Mouse (Mus musculus) left cerebral cortex, postnatal 4 days (tissue): Measurements from ENCODE around the gene Bmp8a. TPM values are rescaled to one million over a fixed set of nuclear protein-coding genes. Genes with fewer than 3 reads are reported as not detected.
"Not testable (repeated sequence)": the region's sequence is repeated elsewhere in the genome, so short reads cannot be mapped to it uniquely, and the experiment has no call there.

ENCODE experiments used
- DNase-seq: peaks from one replicate; pipeline ENCODE4 v3.0.0-alpha.2; 2022
- intact Hi-C: fragments of 180-260 bp; cut with DNase I; formaldehyde crosslinking; loops from one replicate; pipeline ENCODE4 v1.15.1; 2025
- total RNA-seq, 2 experiments: library from RNA; stranded (reverse); gene quantifications; 2 replicates each; pipeline ENCODE4 v1.2.3; 2021

The Bmp8a gene
- total RNA-seq, 2 experiments from 2014 or later: 0.20 TPM; not detected in 1

DNA sequence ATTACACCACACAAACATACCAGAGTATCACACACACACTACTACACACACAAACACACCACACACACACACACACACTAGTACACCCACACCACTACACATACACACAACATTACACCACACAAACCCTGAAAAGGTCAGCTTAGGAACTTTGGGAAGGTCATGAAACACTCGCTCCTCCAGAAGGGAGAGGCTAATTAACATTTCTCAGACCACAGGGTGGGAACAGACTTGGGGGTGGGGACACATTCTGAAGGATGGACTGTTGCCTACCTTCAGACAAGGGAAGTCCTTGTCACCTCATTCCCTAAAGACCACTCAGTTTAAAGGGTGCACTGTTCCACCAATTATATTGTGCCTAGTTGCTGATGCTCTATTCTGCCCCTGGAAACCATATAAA is 11.1 kb downstream of the Bmp8a start:
- DNase-seq, intact Hi-C loops: not testable (repeated sequence)

- intact Hi-C loops: no loop called here
- DNase-seq: no peak
Observed at GRCm38 (mm10) chr4:123331326-123331725, 11.7 kb downstream of the Bmp8a start.

GRCm38 (mm10) chr4:123328946-123329345 is 14.1 kb downstream of the Bmp8a start:
- DNase-seq: peak; percentile 37
- intact Hi-C loops: no loop called here

- DNase-seq: no peak
- intact Hi-C loops: no loop called here
Observed at GRCm38 (mm10) chr4:123327630-123328029, 15.4 kb downstream of the Bmp8a start.

DNA sequence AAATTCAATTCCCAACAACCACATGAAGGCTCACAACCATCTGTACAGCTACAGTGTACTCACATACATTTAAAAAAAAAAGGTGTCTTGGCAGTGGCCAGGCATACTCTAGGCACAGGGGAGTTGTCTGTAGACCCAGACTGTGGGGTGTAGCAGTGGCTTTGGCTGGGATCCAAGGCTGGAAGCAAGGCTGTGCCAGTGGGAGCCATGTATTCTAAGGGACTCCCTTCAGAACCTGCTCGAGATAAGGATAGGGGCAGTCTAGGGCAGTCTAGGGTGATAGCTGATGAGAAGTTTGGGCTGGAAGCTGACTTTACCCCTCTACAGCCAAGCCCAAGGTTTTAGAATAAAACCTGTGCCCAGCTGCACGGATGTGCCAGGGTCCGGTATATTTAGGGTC is 17.0 kb downstream of the Bmp8a start:
- DNase-seq: no peak
- intact Hi-C loops: no loop called here

DNA sequence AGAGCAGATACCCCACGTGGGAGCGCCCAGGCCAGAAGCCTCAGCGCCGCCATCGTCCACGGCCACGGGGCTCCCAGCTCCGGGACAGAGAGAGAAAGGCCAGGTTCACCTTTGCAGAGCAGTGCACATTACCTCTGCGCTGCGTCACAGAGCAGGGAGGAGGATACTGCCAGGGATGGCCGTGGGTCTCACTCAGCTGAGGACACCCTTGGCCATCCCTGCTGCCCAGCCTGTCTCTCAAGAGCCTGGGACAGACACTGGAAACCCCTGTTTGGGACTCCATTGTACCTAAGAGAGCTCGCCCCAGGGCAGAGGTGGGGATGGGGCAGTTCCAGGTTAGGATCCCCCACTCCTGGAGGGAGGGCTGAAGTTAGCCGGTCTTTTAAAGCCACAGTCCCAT is 19.5 kb downstream of the Bmp8a start, which contains the start of gene Oxct2a:
Gene Oxct2a (minus strand): TSS at position 101 of the 400 bp plus-strand sequence.
- intact Hi-C loops: no loop called here
- DNase-seq: no peak

- intact Hi-C loops, DNase-seq: not testable (repeated sequence)
Observed at GRCm38 (mm10) chr4:123322910-123323309, 20.1 kb downstream of the Bmp8a start.

- intact Hi-C loops: no loop called here
- no peak for DNase-seq
Observed at GRCm38 (mm10) chr4:123314497-123314896, 28.6 kb downstream of the Bmp8a start.

DNA sequence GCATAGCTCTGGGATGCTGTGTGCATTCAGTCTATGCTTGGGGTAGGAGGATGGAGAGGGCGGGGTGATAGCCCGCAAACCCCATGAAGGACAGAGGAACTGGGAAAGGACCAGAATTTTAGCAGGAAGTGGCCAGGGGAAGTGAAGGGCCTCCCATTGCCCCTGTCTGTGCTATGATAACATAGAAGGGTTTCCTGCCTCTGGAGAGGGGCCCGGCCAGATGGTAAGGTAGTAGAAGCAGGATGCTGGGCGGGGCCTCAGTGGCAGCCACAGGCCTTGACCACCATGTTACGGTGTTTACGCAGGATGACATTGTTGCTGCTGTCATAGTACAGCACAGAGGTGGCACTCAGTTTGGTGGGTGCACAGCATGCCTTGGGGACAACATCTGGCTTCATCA is 30.0 kb downstream of the Bmp8a start:
- intact Hi-C loops: no loop called here
- no peak for DNase-seq

DNA sequence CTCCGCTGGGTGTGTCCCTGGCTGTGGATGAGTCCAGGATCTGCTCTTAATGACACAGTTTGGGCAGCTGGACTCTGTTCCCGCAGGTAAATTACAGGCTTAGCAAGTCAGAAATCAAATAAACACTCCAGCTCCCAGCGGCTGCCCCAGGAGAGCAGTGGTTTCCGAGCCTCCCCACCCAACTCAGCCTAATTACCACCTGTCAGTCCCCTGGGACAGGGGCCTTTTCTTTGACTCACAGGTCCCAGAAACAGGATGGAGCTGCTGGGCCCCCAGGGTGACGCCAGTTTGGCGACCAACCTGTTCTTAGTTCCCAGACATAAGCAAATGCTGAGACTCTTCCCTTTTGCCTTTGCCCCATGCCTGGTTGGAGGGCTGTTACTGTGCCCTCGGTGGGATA is 31.2 kb downstream of the Bmp8a start:
- intact Hi-C loops: no loop called here
- no peak for DNase-seq

- no peak for DNase-seq
- intact Hi-C loops: no loop called here
Observed at GRCm38 (mm10) chr4:123308292-123308691, 34.8 kb downstream of the Bmp8a start.

DNA sequence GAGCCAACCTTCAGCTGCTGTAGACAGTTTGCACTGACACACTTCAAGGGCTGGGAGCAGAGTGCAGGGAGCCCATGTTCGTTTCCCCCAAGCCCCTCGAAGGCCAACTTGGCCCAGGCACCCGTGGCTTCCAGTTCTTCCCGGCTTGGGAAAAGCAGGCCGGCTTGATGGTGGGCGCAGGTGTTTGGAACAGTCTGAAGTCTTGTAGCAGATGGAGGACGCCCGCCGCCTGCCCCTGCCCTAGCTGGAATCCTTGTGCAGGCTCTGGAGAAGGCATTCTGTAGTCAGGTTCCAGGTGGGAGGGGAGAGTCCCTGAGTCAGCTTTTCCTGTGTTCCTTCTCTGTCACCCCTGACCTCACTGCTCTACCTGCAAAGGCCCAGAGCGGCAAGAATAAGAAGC is 36.1 kb downstream of the Bmp8a start:
- DNase-seq: peak; percentile 75
- intact Hi-C loops: no loop called here

- intact Hi-C loops: no loop called here
- DNase-seq: no peak
Observed at GRCm38 (mm10) chr4:123305789-123306188, 37.3 kb downstream of the Bmp8a start.

DNA sequence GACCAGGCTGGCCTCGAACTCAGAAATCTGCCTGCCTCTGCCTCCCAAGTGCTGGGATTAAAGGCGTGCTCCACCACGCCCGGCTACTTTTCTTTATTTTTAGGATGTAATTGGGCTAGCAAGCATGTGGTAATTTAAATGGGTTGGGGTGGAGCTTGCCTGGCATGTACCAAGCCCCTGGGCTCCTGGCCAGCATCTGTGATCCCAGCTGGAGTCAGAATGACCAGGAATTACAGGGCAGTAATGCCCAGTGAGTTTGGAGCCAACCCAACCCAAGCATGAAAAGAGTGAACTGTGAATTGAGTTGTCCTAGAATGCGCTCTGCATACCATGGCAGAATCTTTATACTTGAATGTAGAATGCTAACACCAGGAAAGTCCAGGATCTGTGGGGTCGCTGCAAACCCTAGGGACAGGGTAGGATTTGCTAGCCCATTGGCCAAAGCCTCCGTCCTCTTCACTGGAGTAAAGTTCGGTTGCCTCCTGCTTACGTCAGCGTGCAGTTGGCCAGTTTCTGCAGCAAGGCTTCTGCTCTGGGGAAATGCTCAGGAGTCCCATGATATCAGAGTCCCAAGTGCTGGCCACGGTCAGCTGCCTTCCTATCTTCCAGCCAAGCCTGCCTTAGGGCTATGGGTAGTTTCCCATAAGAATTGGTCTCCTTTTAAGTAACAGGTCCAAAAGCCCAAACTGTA is 43.9 kb downstream of the Bmp8a start:
- DNase-seq: peak; percentile 78

DNA sequence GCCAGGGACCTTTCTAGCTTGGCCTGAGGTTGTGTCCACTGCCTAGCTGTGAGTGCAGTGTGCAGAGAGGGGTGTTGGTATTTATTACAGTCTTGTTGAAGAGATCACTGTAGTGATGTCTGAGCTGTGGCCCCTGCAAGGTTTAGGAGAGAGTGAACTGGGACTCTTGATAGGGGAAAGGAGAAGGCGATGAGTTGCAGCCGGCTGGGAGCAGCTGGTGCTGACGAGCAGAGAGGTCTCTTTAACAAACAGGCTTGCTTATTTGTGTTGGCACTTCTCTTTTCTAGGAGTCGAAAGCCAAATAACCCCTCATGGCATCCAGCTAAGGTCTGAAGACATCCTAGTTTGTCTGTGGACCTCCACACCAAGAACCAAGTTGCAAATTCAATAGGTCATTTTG is 44.8 kb downstream of the Bmp8a start:
- intact Hi-C loops: no loop called here
- no peak for DNase-seq

More for the DNA sequence above, 43.9 kb downstream of the Bmp8a start:
- intact Hi-C loops: no loop called here

DNA sequence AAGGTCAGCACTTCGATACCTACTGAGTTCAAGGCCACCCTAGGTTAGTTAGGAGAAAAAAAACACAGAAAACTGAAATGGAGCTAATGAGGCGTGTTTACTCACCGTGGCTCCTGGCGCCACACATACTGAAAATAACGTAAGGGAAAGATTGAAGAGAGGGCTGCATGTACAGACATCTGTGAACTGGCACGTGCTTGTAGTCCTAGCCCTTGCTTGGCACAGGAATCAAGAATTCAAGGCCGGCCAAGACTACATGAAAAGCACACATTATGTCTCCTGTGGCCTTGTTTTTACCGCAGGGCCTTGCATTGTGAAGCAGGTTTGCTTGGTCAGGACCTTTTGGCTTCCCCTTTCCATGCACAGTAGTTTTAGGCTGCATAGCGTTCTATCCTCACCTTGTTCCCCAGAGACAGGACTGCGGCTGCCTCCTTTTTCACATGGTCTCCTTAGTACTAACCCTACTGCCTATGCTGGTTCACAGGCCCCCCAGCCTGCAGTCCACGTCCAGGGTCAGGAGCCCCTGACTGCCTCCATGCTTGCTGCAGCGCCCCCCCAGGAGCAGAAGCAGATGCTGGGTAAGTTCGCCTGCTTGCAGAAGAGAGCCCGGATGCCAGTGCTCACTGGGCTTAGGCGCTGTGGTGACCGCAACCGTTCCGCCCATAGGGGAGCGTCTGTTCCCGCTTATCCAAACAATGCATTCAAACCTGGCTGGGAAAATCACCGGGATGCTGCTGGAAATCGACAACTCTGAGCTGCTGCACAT is 45.7 kb downstream of the Bmp8a start:
- DNase-seq: no peak

DNA sequence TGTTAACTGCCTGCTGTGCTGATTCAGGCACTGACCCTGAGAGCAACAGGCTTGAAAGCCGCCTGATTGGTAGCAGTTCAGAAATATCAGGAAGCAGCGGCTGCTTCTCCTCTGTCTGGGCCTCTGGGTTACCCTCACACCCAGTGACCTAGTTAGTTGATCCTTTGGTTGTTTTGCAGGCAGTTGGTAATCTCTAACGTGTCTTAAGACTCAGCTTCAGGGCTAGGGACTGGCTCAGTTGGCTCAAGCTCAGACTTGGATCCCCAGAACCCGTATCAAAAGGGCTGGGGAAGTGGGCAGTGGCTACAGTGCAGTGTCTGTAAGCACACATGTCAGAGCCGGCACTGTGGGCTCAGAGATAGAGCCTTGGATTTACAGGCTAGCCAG is 46.9 kb downstream of the Bmp8a start:
- intact Hi-C loops: no loop called here

More for the DNA sequence above, 45.7 kb downstream of the Bmp8a start:
- intact Hi-C loops: no loop called here

GRCm38 (mm10) chr4:123295516-123296147 is 47.4 kb downstream of the Bmp8a start:
- intact Hi-C loops: no loop called here

More for the DNA sequence above, 46.9 kb downstream of the Bmp8a start:
- no peak for DNase-seq

DNA sequence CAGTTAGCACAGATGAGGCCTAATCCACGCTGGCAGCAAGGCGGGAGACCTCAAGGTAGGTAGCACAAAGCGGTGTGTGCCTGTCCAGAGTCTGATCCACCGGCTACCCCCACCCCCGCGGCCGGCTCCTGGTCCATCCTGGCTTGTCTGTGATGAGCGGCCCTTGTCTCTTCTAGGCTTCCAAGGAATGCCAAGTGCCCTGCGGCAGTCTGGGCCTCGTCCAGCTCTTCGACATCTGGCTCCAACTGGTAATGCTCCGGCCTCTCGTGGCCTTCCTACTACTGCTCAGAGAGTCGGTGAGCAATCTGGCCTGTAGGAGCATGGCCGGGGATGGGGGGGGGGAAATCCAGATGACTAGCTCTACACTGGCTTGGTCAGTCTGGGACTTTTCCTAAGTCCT is 48.0 kb downstream of the Bmp8a start:
- intact Hi-C loops: not testable (repeated sequence)
- DNase-seq: peak; percentile 41

More at GRCm38 (mm10) chr4:123295516-123296147, 47.4 kb downstream of the Bmp8a start:
- no peak for DNase-seq

- no peak for DNase-seq
- intact Hi-C loops: no loop called here
Observed at GRCm38 (mm10) chr4:123293661-123294443, 49.2 kb downstream of the Bmp8a start.

GRCm38 (mm10) chr4:123292989-123293388 is 50.1 kb downstream of the Bmp8a start:
- intact Hi-C loops: no loop called here
- no peak for DNase-seq
